Mouse (Mus musculus) liver, embryonic 16.5 days (tissue): ENCODE results near the gene Rabgef1. TPM values are rescaled to one million over a fixed set of nuclear protein-coding genes. Genes with fewer than 3 reads are reported as not detected.

Source experiments
- polyA plus RNA-seq: library from polyadenylated mRNA; unstranded; fragments of >200 nt; fragmentation: Nextera tagmentation; extraction: Ambion mirVana; gene quantifications from 2 replicates; pipeline ENCODE4 v1.2.1, GENCODE M21; 2015

The Rabgef1 gene
- polyA plus RNA-seq, 1 experiment from 2014 or later = 20.9 TPM

Other genes with a start within 250 kb of the Rabgef1 start
- 17.3 and 18.6 TPM in 2 replicates for gene Vkorc1l1, start 229.8 kb upstream of the Rabgef1 start, polyA plus RNA-seq
- 30.5 and 30.6 TPM in 2 replicates for gene Gusb, start 168.7 kb upstream of the Rabgef1 start, polyA plus RNA-seq
- 61.8 and 65.8 TPM in 2 replicates for gene Asl, start 142.6 kb upstream of the Rabgef1 start, polyA plus RNA-seq
- 17.8 and 19.9 TPM in 2 replicates for gene Crcp, start 142.5 kb upstream of the Rabgef1 start, polyA plus RNA-seq
- 19.6 and 20.9 TPM in 2 replicates for gene Tpst1, start 98.5 kb upstream of the Rabgef1 start, polyA plus RNA-seq
- 5.7 and 7.0 TPM in 2 replicates for gene Kctd7, start 26.9 kb upstream of the Rabgef1 start, polyA plus RNA-seq
- 21.8 and 24.0 TPM in 2 replicates for gene Tmem248, start 45.3 kb downstream of the Rabgef1 start, polyA plus RNA-seq
- 45.6 and 50.8 TPM in 2 replicates for gene Sbds, start 83.7 kb downstream of the Rabgef1 start, polyA plus RNA-seq
- 9.5 and 10.3 TPM in 2 replicates for gene Tyw1, start 83.8 kb downstream of the Rabgef1 start, polyA plus RNA-seq
- gene Caln1, start 197.7 kb downstream of the Rabgef1 start, polyA plus RNA-seq = not detected in 2 replicates
- not detected in 2 replicates for gene A330070K13Rik, start 212.8 kb downstream of the Rabgef1 start, polyA plus RNA-seq